Mouse (Mus musculus): ENCODE data around the gene Chchd10. TPM values are rescaled to one million over a fixed set of nuclear protein-coding genes. Genes with fewer than 3 reads are reported as not detected.

Gene Chchd10
- total RNA-seq, 2 experiments from 2014 or later, result 1,419 to 1,763 TPM

GRCm38 (mm10) chr10:75921726-75922560 is 11.0 kb upstream of the Chchd10 start:
- DNase-seq (ENCODE audit: low spot score), result no peak

- DNase-seq (ENCODE audit: low spot score), result no peak
Observed at GRCm38 (mm10) chr10:75924324-75924723, 8.6 kb upstream of the Chchd10 start.

GRCm38 (mm10) chr10:75926396-75926795 is 6.5 kb upstream of the Chchd10 start:
- no peak for DNase-seq (ENCODE audit: low spot score)

- no peak for DNase-seq (ENCODE audit: low spot score)
Observed at GRCm38 (mm10) chr10:75930304-75930703, 2.6 kb upstream of the Chchd10 start.

GRCm38 (mm10) chr10:75931311-75931710 is 1.6 kb upstream of the Chchd10 start:
- DNase-seq (ENCODE audit: low spot score), result no peak

- no peak for DNase-seq (ENCODE audit: low spot score)
Observed at GRCm38 (mm10) chr10:75932081-75932678, 750 bp upstream of the Chchd10 start.

- DNase-seq (ENCODE audit: low spot score), result no peak
Observed at GRCm38 (mm10) chr10:75934991-75935390, 2.1 kb downstream of the Chchd10 start.

GRCm38 (mm10) chr10:75935680-75936541 is 3.0 kb downstream of the Chchd10 start, which contains the start of gene Mmp11:
Gene Mmp11, minus strand, starts transcription at chr10:75936496.
- DNase-seq (ENCODE audit: low spot score), result peak; percentile 75

GRCm38 (mm10) chr10:75936909-75937667 is 4.2 kb downstream of the Chchd10 start:
- no peak for DNase-seq (ENCODE audit: low spot score)

- DNase-seq (ENCODE audit: low spot score), result peak; percentile 38
Observed at GRCm38 (mm10) chr10:75937851-75938643, 5.1 kb downstream of the Chchd10 start.

GRCm38 (mm10) chr10:75939481-75940234 is 6.7 kb downstream of the Chchd10 start:
- no peak for DNase-seq (ENCODE audit: low spot score)

GRCm38 (mm10) chr10:75940520-75940919 is 7.6 kb downstream of the Chchd10 start, which contains the start of gene Gm867:
Gene Gm867, minus strand, starts transcription at chr10:75940672.
- DNase-seq (ENCODE audit: low spot score), result no peak

- no peak for DNase-seq (ENCODE audit: low spot score)
Observed at GRCm38 (mm10) chr10:75941042-75941824, 8.3 kb downstream of the Chchd10 start.

GRCm38 (mm10) chr10:75942736-75943477 is 10.0 kb downstream of the Chchd10 start, which contains the start of gene Vpreb3:
Gene Vpreb3, plus strand, starts transcription at chr10:75943057.
- DNase-seq (ENCODE audit: low spot score), result no peak

GRCm38 (mm10) chr10:75944066-75944772 is 11.3 kb downstream of the Chchd10 start:
- DNase-seq (ENCODE audit: low spot score), result peak; percentile 21

- no peak for DNase-seq (ENCODE audit: low spot score)
Observed at GRCm38 (mm10) chr10:75945213-75945612, 12.3 kb downstream of the Chchd10 start.

GRCm38 (mm10) chr10:75945896-75946295 is 13.0 kb downstream of the Chchd10 start:
- no peak for DNase-seq (ENCODE audit: low spot score)
